Mouse (Mus musculus): Measurements from ENCODE around the gene Iqce.

- TF ChIP-seq CTCF (IDR thresholded peaks at IDR 0.05; ENCODE audit: borderline replicate concordance, control insufficient read depth, extremely low read depth, insufficient read depth, low read length, poor library complexity), result no peak
- no peak for TF ChIP-seq POLR2A (IDR thresholded peaks at IDR 0.05; ENCODE audit: control insufficient read depth, extremely low read depth, insufficient read depth, low read length, poor library complexity)
Measured at GRCm38 (mm10) chr5:140637989-140638388, 64.2 kb downstream of the Iqce start.
